Mouse (Mus musculus) liver, embryonic 16.5 days (tissue): Measurements from ENCODE around the gene Dennd2a. TPM values are rescaled to one million over a fixed set of nuclear protein-coding genes. Genes with fewer than 3 reads are reported as not detected.

Experiments used
- ATAC-seq: fragments of 200-750 bp; cut with Nextera tagmentation; 2 replicates; pipeline ENCODE4 v1.8.0; 2017; ENCODE audit warnings: low read depth, mild to moderate bottlenecking, moderate number of reproducible peaks, moderate library complexity
- H3K27ac ChIP-seq: fragments of 300-500 bp; sonication (generic); 2 replicates; pipeline ENCODE4 v1.5.1; 2014; ENCODE audit warnings: mild to moderate bottlenecking, low read length
- H3K27me3 ChIP-seq: fragments of 300-500 bp; sonication (generic); 2 replicates; pipeline ENCODE4 v1.6.1; 2014; ENCODE audit warnings: low read depth, low read length, mixed read lengths; ENCODE audit not compliant: control insufficient read depth, insufficient read depth
- H3K36me3 ChIP-seq: fragments of 300-500 bp; sonication (generic); 2 replicates; pipeline ENCODE4 v1.6.1; 2014; ENCODE audit warnings: mild to moderate bottlenecking; ENCODE audit not compliant: control insufficient read depth, insufficient read depth
- H3K4me1 ChIP-seq: fragments of 300-500 bp; sonication (generic); 2 replicates; pipeline ENCODE4 v1.6.1; 2014; ENCODE audit warnings: low read depth, low read length, mixed read lengths; ENCODE audit not compliant: control insufficient read depth
- H3K4me2 ChIP-seq: fragments of 300-500 bp; sonication (generic); 2 replicates; pipeline ENCODE4 v1.6.1; 2014; ENCODE audit warnings: low read depth, low read length, mixed read lengths
- H3K4me3 ChIP-seq: fragments of 300-500 bp; sonication (generic); 2 replicates; pipeline ENCODE4 v1.5.1; 2014; ENCODE audit warnings: low read depth, mild to moderate bottlenecking, low read length
- H3K9ac ChIP-seq: fragments of 300-500 bp; sonication (generic); 2 replicates; pipeline ENCODE4 v1.6.1; 2014; ENCODE audit warnings: low read depth, low read length
- H3K9me3 ChIP-seq: fragments of 300-500 bp; sonication (generic); replicated peaks from 2 replicates; pipeline ENCODE4 v1.6.1; 2016; ENCODE audit warnings: low read length; ENCODE audit not compliant: control insufficient read depth
- WGBS: fragments of 180-500 bp; shearing (Covaris S2); extraction: QIAGEN DNeasy Blood & Tissue Kit; methylation state at CpG from one replicate; pipeline ENCODE4 v1.1.7; 2014; ENCODE audit not compliant: insufficient replicate concordance; 5-methylcytosine and 5-hydroxymethylcytosine counted together
- polyA plus RNA-seq: library from polyadenylated mRNA; unstranded; fragments of >200 nt; fragmentation: Nextera tagmentation; extraction: Ambion mirVana; gene quantifications from 2 replicates; pipeline ENCODE4 v1.2.1, GENCODE M21; 2015

Gene Dennd2a
- 0.96 and 1.1 TPM in 2 replicates for polyA plus RNA-seq

DNA sequence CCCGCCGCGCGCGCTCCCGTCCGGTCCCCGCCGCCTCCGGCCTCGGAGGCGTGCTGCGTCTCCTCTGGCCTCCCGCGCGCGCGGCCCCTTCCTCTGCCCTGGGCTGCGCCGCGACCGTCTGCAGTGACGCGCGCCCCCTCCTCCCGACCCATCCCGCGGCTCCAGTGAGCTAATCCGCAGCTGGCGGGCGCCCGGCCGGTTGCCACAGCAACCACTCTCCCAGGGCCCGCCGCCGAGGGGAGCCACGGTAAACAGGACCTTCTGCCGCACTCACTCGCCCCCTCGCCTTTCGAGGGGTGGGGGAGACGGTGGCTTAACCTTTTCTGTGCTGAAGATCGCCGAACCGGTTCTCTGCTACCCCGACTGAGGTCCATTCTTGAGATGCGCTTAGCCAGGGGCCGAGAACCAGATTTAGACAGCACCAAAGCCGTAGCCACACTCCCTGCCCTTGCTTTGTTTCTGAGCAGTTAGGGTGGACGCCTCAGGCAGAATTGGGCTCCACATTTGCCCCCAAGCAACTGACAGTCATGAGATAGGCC lies at the start of gene Dennd2a:
TSS of gene Dennd2a (minus strand) at position 145 of the 539 bp plus-strand sequence.
- peak within 1 kb of the TSS; percentile 60 for H3K4me3 ChIP-seq
- peak within 1 kb of the TSS; percentile 53 for H3K9ac ChIP-seq
- H3K9me3 ChIP-seq, result no peaks in the 10 kb centered on the region
- peaks cover 39% of the 10 kb centered on the region for H3K27me3 ChIP-seq
- H3K4me1 ChIP-seq, result peaks cover 4% of the 10 kb centered on the region; the same call in 1 of the 2 replicates
- WGBS, result 4% methylated on average over 28 of the region's 50 CpGs
- H3K27ac ChIP-seq, result peak within 1 kb of the TSS; percentile 9; the same call in 1 of the 2 replicates
- peak; percentile 63 for ATAC-seq
- peak within 1 kb of the TSS; percentile 67 for H3K4me2 ChIP-seq
- no peaks in the 10 kb centered on the region for H3K36me3 ChIP-seq

DNA sequence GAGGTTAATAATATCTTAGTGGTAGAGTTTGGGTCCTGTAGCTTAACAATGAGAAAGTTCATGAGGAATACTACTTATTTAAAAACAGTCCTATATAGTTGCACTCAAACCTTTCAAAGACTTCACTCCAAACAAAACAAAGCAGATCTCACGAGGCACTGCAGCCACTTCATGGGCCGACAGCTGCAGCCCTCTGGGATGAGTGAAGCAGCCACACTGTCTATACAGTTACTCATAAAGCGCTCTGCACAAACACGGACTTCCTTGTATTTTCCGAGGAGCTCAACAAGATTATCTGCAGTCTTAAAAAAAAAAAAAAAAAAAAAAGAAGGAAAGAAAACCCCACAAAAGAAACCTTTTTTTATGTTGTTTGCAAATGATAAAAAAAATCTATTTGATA lies 49.7 kb upstream of the Dennd2a start:
- ATAC-seq, result no peak
- Histone ChIP-seq H3K9me3 (no peaks in the 10 kb centered on the region), H3K4me2 (no peak overlapping the region), H3K27ac (no peak overlapping the region), H3K4me1 (no peaks in the 10 kb centered on the region), H3K36me3 (no peaks in the 10 kb centered on the region), H3K4me3 (no peak overlapping the region), H3K27me3 (no peaks in the 10 kb centered on the region), H3K9ac (no peak overlapping the region)
- WGBS, result 60% methylated on average over 5 of the region's 5 CpGs

DNA sequence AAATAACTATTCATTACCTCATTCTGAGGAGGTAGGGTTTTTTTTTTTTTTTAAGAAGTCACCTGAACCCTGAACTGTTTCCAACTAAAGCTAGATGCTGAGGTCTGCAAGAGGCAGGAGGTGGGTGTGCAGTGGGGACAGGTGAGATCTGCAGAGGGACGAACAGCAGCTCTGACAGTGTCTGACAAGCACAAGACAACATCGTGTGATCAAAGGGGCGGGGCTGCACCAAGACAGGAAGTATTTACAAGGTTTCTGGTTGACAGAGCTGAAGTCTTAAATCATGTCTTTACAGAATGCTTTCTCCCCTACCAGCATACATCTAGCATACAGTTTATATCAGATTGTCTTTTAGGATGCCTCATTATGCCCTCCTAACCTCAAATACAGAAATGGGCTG lies 49.2 kb upstream of the Dennd2a start:
- Histone ChIP-seq H3K4me3 (no peak overlapping the region), H3K4me1 (no peaks in the 10 kb centered on the region), H3K27ac (no peak overlapping the region), H3K4me2 (no peak overlapping the region), H3K9ac (no peak overlapping the region), H3K36me3 (no peaks in the 10 kb centered on the region), H3K27me3 (no peaks in the 10 kb centered on the region), H3K9me3 (no peaks in the 10 kb centered on the region)
- ATAC-seq, result no peak
- WGBS, result 35% methylated on average over 3 of the region's 3 CpGs

DNA sequence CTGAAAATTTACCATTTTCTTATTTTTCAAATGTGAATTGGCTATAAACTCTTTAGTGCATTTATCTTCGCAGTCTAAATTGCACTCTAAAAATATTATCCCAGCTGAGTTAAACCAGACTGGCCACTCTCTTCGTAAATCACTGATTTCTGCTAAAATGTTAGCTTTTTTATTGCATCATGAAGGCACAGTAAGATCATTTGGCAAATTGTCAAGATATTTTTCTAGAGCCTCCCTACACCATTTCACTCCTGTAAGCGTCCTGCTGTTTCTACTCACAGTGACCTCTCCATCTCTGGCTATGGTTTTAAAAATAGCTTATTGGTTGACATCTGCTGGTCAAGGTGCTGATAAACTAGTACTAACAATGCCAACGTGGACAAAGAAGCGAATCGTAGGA lies 48.4 kb upstream of the Dennd2a start:
- no peak overlapping the region for H3K27ac ChIP-seq
- H3K27me3 ChIP-seq, result no peaks in the 10 kb centered on the region
- no peaks in the 10 kb centered on the region for H3K9me3 ChIP-seq
- no peak for ATAC-seq
- H3K9ac ChIP-seq, result no peak overlapping the region
- 73% methylated on average over 6 of the region's 6 CpGs for WGBS
- H3K4me3 ChIP-seq, result no peak overlapping the region
- no peaks in the 10 kb centered on the region for H3K36me3 ChIP-seq
- H3K4me1 ChIP-seq, result no peaks in the 10 kb centered on the region
- H3K4me2 ChIP-seq, result no peak overlapping the region

DNA sequence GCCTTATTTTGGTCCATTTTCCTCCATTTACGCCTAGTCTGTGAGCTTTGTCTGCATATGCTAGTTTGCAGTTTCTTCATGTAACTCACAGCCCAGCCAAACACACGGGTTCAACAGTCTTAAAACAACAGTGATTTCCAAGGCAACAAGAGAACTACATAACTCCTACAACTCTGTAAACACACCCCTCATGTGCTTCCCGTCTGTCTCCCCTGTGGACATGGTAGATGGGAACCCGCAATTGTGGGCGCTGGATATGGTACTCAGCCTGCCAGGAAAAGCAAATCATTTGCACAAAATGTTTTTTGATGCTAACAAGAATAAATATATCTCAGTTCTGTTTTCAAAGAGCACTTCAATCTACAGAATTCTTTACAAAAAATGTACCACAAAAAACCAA lies 46.9 kb upstream of the Dennd2a start:
- Histone ChIP-seq H3K27me3 (no peaks in the 10 kb centered on the region), H3K4me3 (no peak overlapping the region), H3K9ac (no peak overlapping the region), H3K9me3 (no peaks in the 10 kb centered on the region), H3K4me2 (no peak overlapping the region), H3K4me1 (no peaks in the 10 kb centered on the region), H3K36me3 (peaks cover 6% of the 10 kb centered on the region; the same call in 1 of the 2 replicates), H3K27ac (no peak overlapping the region)
- ATAC-seq, result no peak
- 70% methylated on average over 5 of the region's 5 CpGs for WGBS

DNA sequence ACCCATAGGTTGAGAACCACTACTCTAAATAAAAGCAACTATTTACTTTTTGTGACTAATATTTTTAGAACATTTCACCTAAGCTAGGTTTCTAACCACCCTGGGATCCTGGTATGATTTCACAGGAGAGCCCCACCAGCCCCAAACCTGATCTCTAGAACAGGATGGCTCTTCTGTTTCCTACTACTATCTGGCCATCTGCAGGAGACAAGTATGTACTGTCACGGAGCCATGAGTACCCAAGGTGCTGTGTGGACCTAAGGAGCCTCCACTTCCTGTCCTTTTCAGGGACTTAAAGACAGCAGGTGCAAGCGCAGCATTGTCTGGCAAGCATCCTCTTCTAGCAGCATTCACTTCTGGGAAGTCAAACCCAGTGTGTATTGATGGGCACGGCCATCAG lies 44.2 kb upstream of the Dennd2a start:
- whole genome bisulfite sequencing, result 58% methylated on average over 3 of the region's 3 CpGs
- H3K9me3 ChIP-seq, result no peaks in the 10 kb centered on the region
- no peak for ATAC-seq
- no peaks in the 10 kb centered on the region for H3K4me1 ChIP-seq
- no peak overlapping the region for H3K27ac ChIP-seq
- no peak overlapping the region for H3K4me2 ChIP-seq
- no peak overlapping the region for H3K4me3 ChIP-seq
- peaks cover 14% of the 10 kb centered on the region for H3K36me3 ChIP-seq
- no peak overlapping the region for H3K9ac ChIP-seq
- no peaks in the 10 kb centered on the region for H3K27me3 ChIP-seq

DNA sequence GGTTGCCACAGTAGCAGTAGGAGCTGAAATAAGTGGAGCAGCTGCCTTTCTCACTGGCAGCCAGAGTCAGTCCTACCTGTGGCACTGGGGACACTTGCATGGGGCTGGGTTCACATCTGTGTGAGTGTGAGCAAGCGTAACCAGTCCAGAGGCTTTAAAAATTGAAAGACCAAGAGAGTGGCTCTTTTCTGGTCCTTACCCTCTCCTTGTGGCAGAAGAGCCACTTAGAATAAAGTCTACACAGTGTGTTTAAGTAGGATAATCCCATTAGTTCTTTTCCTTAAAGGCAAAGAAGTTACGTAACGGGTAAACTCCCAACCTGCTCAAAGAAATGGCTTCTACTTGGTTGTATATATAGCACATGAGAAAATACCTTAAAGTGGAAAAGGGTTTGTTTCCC lies 43.2 kb upstream of the Dennd2a start:
- Histone ChIP-seq H3K4me1 (no peaks in the 10 kb centered on the region), H3K27ac (no peak overlapping the region), H3K9ac (no peak overlapping the region), H3K36me3 (peaks cover 14% of the 10 kb centered on the region), H3K27me3 (no peaks in the 10 kb centered on the region), H3K4me2 (no peak overlapping the region), H3K4me3 (no peak overlapping the region), H3K9me3 (no peaks in the 10 kb centered on the region)
- no peak for ATAC-seq
- whole genome bisulfite sequencing, result 84% methylated on average over 3 of the region's 3 CpGs

DNA sequence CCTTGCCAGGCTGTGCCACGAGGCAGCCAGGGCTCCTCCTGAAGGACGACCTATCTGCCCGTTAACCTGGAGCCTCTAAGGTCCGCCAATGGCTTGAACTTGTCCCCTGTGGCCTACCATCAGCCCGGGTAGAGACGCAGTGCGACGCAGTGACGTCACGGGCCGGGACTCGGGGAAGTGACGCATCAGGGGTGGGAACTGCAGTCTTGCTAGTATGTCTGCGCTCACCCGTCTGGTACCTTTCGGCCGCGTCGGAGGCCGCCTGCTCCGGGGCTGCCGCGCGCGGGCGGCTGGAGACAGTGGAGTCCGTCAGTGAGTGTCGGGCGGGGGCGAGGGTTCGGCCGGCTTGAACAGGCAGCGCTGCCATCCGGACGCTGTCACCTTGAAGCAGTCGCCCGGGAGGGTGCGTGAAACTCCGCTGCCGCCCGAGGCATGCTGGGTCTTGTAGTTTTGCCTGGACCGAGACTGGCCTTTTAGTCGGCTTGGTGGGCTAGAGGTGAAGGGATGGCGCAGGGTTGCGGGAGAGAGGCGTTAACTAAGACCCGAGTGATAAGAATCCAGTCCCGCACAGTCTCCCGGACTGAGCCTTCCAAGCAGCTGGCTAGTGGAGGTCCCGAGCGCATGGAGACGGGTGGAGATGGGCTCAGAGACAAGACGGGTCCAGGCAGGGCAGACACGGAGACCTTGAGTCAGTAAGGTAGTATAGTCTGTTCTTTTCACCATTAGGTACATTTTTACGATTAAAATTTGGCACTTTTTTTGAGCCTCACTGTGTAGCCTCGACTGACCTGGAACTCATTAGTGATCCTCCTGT lies 34.9 kb upstream of the Dennd2a start, which contains the start of gene Ndufb2:
TSS of gene Ndufb2 (plus strand) at position 174 of the 814 bp plus-strand sequence.
- peaks cover 11% of the 10 kb centered on the region for H3K4me1 ChIP-seq
- H3K9me3 ChIP-seq, result no peaks in the 10 kb centered on the region
- no peaks in the 10 kb centered on the region for H3K27me3 ChIP-seq
- peak within 1 kb of the TSS; percentile 89 for H3K4me3 ChIP-seq
- ATAC-seq, result peak; percentile 99
- under 1% methylated on average over 56 of the region's 56 CpGs for WGBS
- H3K9ac ChIP-seq, result peak within 1 kb of the TSS; percentile 92
- H3K36me3 ChIP-seq, result peaks cover 7% of the 10 kb centered on the region
- peak within 1 kb of the TSS; percentile 89 for H3K27ac ChIP-seq
- H3K4me2 ChIP-seq, result peak within 1 kb of the TSS; percentile 87

DNA sequence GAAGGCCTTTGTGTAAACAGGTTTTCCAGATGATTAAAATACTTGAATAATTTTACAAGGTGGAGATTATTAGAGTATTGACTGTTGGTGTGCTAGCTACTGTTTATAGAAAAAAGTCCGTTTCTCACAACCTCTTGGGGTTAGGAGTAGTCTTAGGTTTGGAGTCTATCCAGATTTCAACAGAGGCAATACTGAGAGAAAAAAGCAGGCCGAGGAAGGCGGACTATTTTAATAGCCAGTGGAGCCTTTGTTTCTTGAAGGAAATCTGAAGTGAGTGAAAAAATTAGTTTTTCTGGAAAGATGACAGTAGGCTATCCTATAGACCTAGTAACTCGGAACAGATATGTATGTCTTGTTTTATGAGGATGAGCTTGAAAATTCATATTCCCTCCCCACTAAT lies 33.8 kb upstream of the Dennd2a start:
- Histone ChIP-seq H3K27ac (no peak overlapping the region), H3K4me2 (no peak overlapping the region), H3K9ac (no peak overlapping the region), H3K9me3 (no peaks in the 10 kb centered on the region), H3K36me3 (peaks cover 7% of the 10 kb centered on the region), H3K4me1 (peaks cover 11% of the 10 kb centered on the region), H3K27me3 (no peaks in the 10 kb centered on the region), H3K4me3 (no peak overlapping the region)
- ATAC-seq, result no peak
- WGBS, result 82% methylated on average over 4 of the region's 4 CpGs
